Mouse (Mus musculus) ES-E14 (cell line): ENCODE data around the gene Pou2f2.

ENCODE experiments used
- CHD2 ChIP-seq: IDR thresholded peaks from 2 replicates; pipeline ENCODE4 v1.6.1; 2014; ENCODE audit warnings: mild to moderate bottlenecking, low read depth, low read length, inconsistent platforms
- ZC3H11A ChIP-seq: IDR thresholded peaks from 2 replicates; pipeline ENCODE4 v1.6.1; 2012; ENCODE audit warnings: low read depth, mild to moderate bottlenecking, inconsistent platforms, low read length, borderline replicate concordance
- ZNF384 ChIP-seq: IDR thresholded peaks from 2 replicates; pipeline ENCODE4 v1.6.1; 2012; ENCODE audit warnings: low read depth, low read length, inconsistent platforms

DNA sequence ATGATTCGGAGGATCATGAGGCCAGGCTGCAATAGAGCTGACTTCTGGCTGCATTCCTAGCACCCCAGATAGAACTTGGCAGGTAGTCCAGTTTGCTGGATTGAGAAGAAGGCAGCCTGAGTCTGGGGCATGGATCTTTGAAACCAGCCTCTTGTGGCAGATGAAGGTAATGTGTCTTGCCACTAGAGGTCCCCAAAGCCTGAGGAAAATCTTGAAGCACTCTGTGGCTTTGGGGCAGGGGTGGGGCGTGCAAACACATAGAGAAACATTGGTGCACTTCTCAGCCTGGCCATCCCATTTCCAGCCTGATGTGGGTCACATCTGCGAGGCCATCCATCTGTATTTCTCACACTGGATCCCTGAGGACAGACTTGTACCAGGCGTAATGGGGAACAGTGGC, 97.0 kb downstream of the Pou2f2 start:
- TF ChIP-seq CHD2 (no peak), ZNF384 (no peak), ZC3H11A (peak; percentile 25; the same call in 1 of the 2 replicates)
